Mouse (Mus musculus) ES-Bruce4 (cell line): ENCODE measurements at regions not wholly inside any gene's neighbourhood (a gene's known extent, or its start where the extent isn't known, plus 50 kb on each side); places are given as distances from the start of the nearest gene placed in this dataset.

Source experiments
- CTCF ChIP-seq: IDR thresholded peaks from one replicate; pipeline ENCODE4 v1.8.1; 2011; ENCODE audit warnings: low read depth, low read length
- EP300 ChIP-seq: IDR thresholded peaks from 2 replicates; pipeline ENCODE4 v1.6.1; 2011; ENCODE audit warnings: low read depth, low read length; ENCODE audit not compliant: insufficient read depth
- POLR2A ChIP-seq: IDR thresholded peaks from one replicate; pipeline ENCODE4 v1.8.1; 2011; ENCODE audit warnings: low read length; ENCODE audit not compliant: insufficient read depth

DNA sequence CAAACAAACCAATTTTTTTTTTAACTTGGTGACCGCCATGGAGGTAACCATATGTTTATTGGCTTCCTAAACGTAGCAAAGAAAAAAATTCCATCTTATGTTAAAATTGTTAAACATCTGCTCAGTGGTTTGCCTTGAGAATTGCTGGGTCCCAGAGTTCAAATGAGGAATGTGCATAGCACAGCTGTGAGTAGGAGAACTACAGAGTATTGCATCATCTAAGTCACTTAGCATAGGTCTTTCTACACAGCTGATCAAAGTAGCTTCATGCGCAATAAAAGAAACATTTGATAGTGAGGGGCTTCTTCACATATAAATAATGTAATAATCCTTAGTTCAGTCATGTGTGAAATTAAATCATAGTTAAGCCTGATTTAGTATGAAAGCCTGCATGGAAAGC lies 380.7 kb upstream of the Pabpc4l start:
- TF ChIP-seq CTCF = no peak
- no peak for TF ChIP-seq POLR2A
- TF ChIP-seq EP300 = no peak
